Mouse (Mus musculus) lung, postnatal 0 days (tissue): Measurements from ENCODE around the gene Cyp2w1. TPM values are rescaled to one million over a fixed set of nuclear protein-coding genes. Genes with fewer than 3 reads are reported as not detected.
A peak's percentile ranks its signal among the peaks of the same experiment; 100 is the strongest.
"Not testable (repeated sequence)": the region's sequence is repeated elsewhere in the genome, so short reads cannot be mapped to it uniquely, and the experiment has no call there.

Source experiments
- ATAC-seq: fragments of 200-750 bp; cut with Nextera tagmentation; 2 replicates; pipeline ENCODE4 v1.8.0; 2017; ENCODE audit warnings: moderate library complexity
- DNase-seq: peaks from one replicate; pipeline ENCODE4 v3.0.0-alpha.2; 2016; ENCODE audit warnings: low spot score
- H3K27ac ChIP-seq: fragments of 300-500 bp; sonication (generic); 2 replicates; pipeline ENCODE4 v1.5.1; 2014; ENCODE audit warnings: antibody characterized with exemption, mild to moderate bottlenecking, low read length, mixed read lengths
- H3K27me3 ChIP-seq: fragments of 300-500 bp; sonication (generic); replicated peaks from 2 replicates; pipeline ENCODE4 v1.6.1; 2014; ENCODE audit warnings: low read length, mixed read lengths; ENCODE audit not compliant: insufficient read depth
- H3K36me3 ChIP-seq: fragments of 300-500 bp; sonication (generic); 2 replicates; pipeline ENCODE4 v1.6.1; 2014; ENCODE audit warnings: low read length, mixed read lengths; ENCODE audit not compliant: insufficient read depth
- H3K4me1 ChIP-seq: fragments of 300-500 bp; sonication (generic); 2 replicates; pipeline ENCODE4 v1.6.1; 2014; ENCODE audit warnings: antibody characterized with exemption, low read depth, low read length, mixed read lengths; ENCODE audit not compliant: insufficient read depth
- H3K4me2 ChIP-seq: fragments of 300-500 bp; sonication (generic); replicated peaks from 2 replicates; pipeline ENCODE4 v1.6.1; 2014; ENCODE audit warnings: low read depth, mild to moderate bottlenecking, low read length, moderate library complexity, mixed read lengths
- H3K4me3 ChIP-seq: fragments of 300-500 bp; sonication (generic); 2 replicates; pipeline ENCODE4 v1.5.1; 2014; ENCODE audit warnings: low read depth, low read length
- H3K9ac ChIP-seq: fragments of 300-500 bp; sonication (generic); replicated peaks from 2 replicates; pipeline ENCODE4 v1.6.1; 2014; ENCODE audit warnings: low read depth, mild to moderate bottlenecking
- H3K9me3 ChIP-seq: fragments of 300-500 bp; sonication (generic); 2 replicates; pipeline ENCODE4 v1.6.1; 2016; ENCODE audit warnings: low read length, mixed read lengths
- CTCF ChIP-seq: IDR thresholded peaks from 2 replicates; pipeline ENCODE4 v1.5.1; 2016; ENCODE audit warnings: antibody characterized with exemption, mild to moderate bottlenecking
- EP300 ChIP-seq: IDR thresholded peaks from 2 replicates; pipeline ENCODE4 v1.6.1; 2016; ENCODE audit warnings: antibody characterized with exemption, mild to moderate bottlenecking, control low read depth
- WGBS: fragments of 180-500 bp; shearing (Covaris S2); extraction: QIAGEN DNeasy Blood & Tissue Kit; methylation state at CpG from one replicate; pipeline ENCODE4 v1.1.7; 2014; 5-methylcytosine and 5-hydroxymethylcytosine counted together
- polyA plus RNA-seq: library from polyadenylated mRNA; unstranded; fragments of >200 nt; fragmentation: Nextera tagmentation; extraction: Ambion mirVana; gene quantifications from 2 replicates; pipeline ENCODE4 v1.2.1, GENCODE M21; 2015

Cyp2w1 gene
- polyA plus RNA-seq, 1 experiment from 2014 or later: not detected

GRCm38 (mm10) chr5:139334394-139334793 lies 18.0 kb upstream of the Cyp2w1 start:
- not testable (repeated sequence) for H3K9me3 ChIP-seq, H3K27ac ChIP-seq, H3K4me1 ChIP-seq, H3K4me2 ChIP-seq, ATAC-seq, H3K36me3 ChIP-seq, H3K9ac ChIP-seq, DNase-seq, H3K4me3 ChIP-seq, H3K27me3 ChIP-seq
- 83% methylated on average over 10 of the region's 10 CpGs for WGBS
- 0 out of 2 replicates have a peak, but pooled peaks have one; percentile 25 for TF ChIP-seq CTCF

- Histone ChIP-seq H3K27ac (no peak overlapping the region), H3K9me3 (no peaks in the 10 kb centered on the region), H3K4me2 (no peak overlapping the region), H3K9ac (no peak overlapping the region), H3K4me1 (no peaks in the 10 kb centered on the region), H3K36me3 (peaks cover 4% of the 10 kb centered on the region; the same call in 1 of the 2 replicates), H3K27me3 (no peaks in the 10 kb centered on the region), H3K4me3 (no peak overlapping the region)
- ATAC-seq (no peak), DNase-seq (no peak)
- 90% methylated on average over 4 of the region's 4 CpGs for WGBS
- TF ChIP-seq CTCF (no peak), EP300 (no peak)
Measured at GRCm38 (mm10) chr5:139335634-139336033, 16.8 kb upstream of the Cyp2w1 start.

- Histone ChIP-seq H3K4me2 (no peak overlapping the region), H3K27ac (no peak overlapping the region), H3K4me3 (no peak overlapping the region), H3K36me3 (peaks cover 11% of the 10 kb centered on the region; the same call in 1 of the 2 replicates), H3K4me1 (no peaks in the 10 kb centered on the region), H3K9ac (no peak overlapping the region), H3K9me3 (no peaks in the 10 kb centered on the region), H3K27me3 (no peaks in the 10 kb centered on the region)
- no peak for ATAC-seq
- DNase-seq: no peak
- WGBS: 65% methylated on average over 12 of the region's 13 CpGs
- no peak for TF ChIP-seq EP300
Measured at GRCm38 (mm10) chr5:139337826-139338370, 14.5 kb upstream of the Cyp2w1 start.

GRCm38 (mm10) chr5:139338403-139338802 lies 14.0 kb upstream of the Cyp2w1 start:
- H3K4me2 ChIP-seq: no peak overlapping the region
- H3K9ac ChIP-seq: no peak overlapping the region
- peaks cover 11% of the 10 kb centered on the region; the same call in 1 of the 2 replicates for H3K36me3 ChIP-seq
- no peaks in the 10 kb centered on the region for H3K9me3 ChIP-seq
- H3K27ac ChIP-seq: no peak overlapping the region
- ATAC-seq (0 out of 2 replicates have a peak, but pooled peaks have one; percentile 35), DNase-seq (no peak)
- H3K4me3 ChIP-seq: no peak overlapping the region
- H3K4me1 ChIP-seq: no peaks in the 10 kb centered on the region
- no peaks in the 10 kb centered on the region for H3K27me3 ChIP-seq
- WGBS: 62% methylated on average over 3 of the region's 3 CpGs
- TF ChIP-seq CTCF (no peak), EP300 (no peak)

- H3K4me2 ChIP-seq: no peak overlapping the region
- 64% methylated on average over 11 of the region's 11 CpGs for WGBS
- ATAC-seq (no peak), DNase-seq (no peak)
- TF ChIP-seq EP300 (no peak), CTCF (no peak)
- H3K36me3 ChIP-seq: peaks cover 11% of the 10 kb centered on the region; the same call in 1 of the 2 replicates
- H3K4me1 ChIP-seq: no peaks in the 10 kb centered on the region
- H3K9ac ChIP-seq: no peak overlapping the region
- H3K4me3 ChIP-seq: no peak overlapping the region
- no peaks in the 10 kb centered on the region for H3K27me3 ChIP-seq
- no peak overlapping the region for H3K27ac ChIP-seq
- no peaks in the 10 kb centered on the region for H3K9me3 ChIP-seq
Measured at GRCm38 (mm10) chr5:139338891-139339290, 13.5 kb upstream of the Cyp2w1 start.

- H3K9ac ChIP-seq: peak overlapping the region; percentile 85
- H3K4me1 ChIP-seq: peaks cover 6% of the 10 kb centered on the region; the same call in 1 of the 2 replicates
- peaks cover 6% of the 10 kb centered on the region; the same call in 1 of the 2 replicates for H3K36me3 ChIP-seq
- TF ChIP-seq CTCF (peak; percentile 89), EP300 (no peak)
- 4% methylated on average over 12 of the region's 12 CpGs for WGBS
- peak overlapping the region; percentile 51; the same call in 1 of the 2 replicates for H3K27ac ChIP-seq
- peak overlapping the region; percentile 74 for H3K4me3 ChIP-seq
- no peaks in the 10 kb centered on the region for H3K9me3 ChIP-seq
- DNase-seq: peak; percentile 88
- no peaks in the 10 kb centered on the region for H3K27me3 ChIP-seq
- H3K4me2 ChIP-seq: peak overlapping the region; percentile 95
- peak; percentile 77 for ATAC-seq
Measured at GRCm38 (mm10) chr5:139344021-139344686, 8.3 kb upstream of the Cyp2w1 start.
